Mouse (Mus musculus) naive thymus-derived CD4-positive, alpha-beta T cell, adult 5 months (primary cell): ENCODE data around the gene Arhgap27. TPM values are rescaled to one million over a fixed set of nuclear protein-coding genes. Genes with fewer than 3 reads are reported as not detected.

Experiments
- polyA plus RNA-seq: library from polyadenylated mRNA; unstranded; fragments of 100-300 nt; shearing (Covaris generic); gene quantifications from one replicate; pipeline ENCODE4 v1.2.1, GENCODE M21; 2017

The Arhgap27 gene
- polyA plus RNA-seq: 59.8 TPM

GRCm38 (mm10) chr11:103363214-103364148, at the start of gene Arhgap27:
TSS of gene Arhgap27 (minus strand) at chr11:103363692.

GRCm38 (mm10) chr11:103411981-103412949, 48.8 kb upstream of the Arhgap27 start, which contains the start of gene Plekhm1:
TSS of gene Plekhm1 (minus strand) at chr11:103412687.

Other genes with a start within 250 kb of the Arhgap27 start
- gene Hexim1, start 247.5 kb downstream of the Arhgap27 start, polyA plus RNA-seq: 8.1 TPM
- gene Hexim2, start 231.3 kb downstream of the Arhgap27 start, polyA plus RNA-seq: 3.3 TPM
- 168 TPM for gene Fmnl1, start 192.6 kb downstream of the Arhgap27 start, polyA plus RNA-seq
- gene 1700023F06Rik, start 155.1 kb downstream of the Arhgap27 start, polyA plus RNA-seq: not detected
- gene Spata32, start 145.3 kb downstream of the Arhgap27 start, polyA plus RNA-seq: not detected
- 133 TPM for gene Map3k14, start 96.2 kb downstream of the Arhgap27 start, polyA plus RNA-seq
- gene Plekhm1, start 49.0 kb upstream of the Arhgap27 start, polyA plus RNA-seq: 40.3 TPM
- not detected for gene Lrrc37a, start 140.9 kb upstream of the Arhgap27 start, polyA plus RNA-seq